Mouse (Mus musculus) lung, embryonic 16.5 days (tissue): Measurements from ENCODE around the gene Cyp2w1. TPM values are rescaled to one million over a fixed set of nuclear protein-coding genes. Genes with fewer than 3 reads are reported as not detected.
A peak's percentile ranks its signal among the peaks of the same experiment; 100 is the strongest.

Experiments
- ATAC-seq: fragments of 200-750 bp; cut with Nextera tagmentation; 2 replicates; pipeline ENCODE4 v1.8.0; 2017; ENCODE audit warnings: low read depth, mild to moderate bottlenecking, moderate library complexity
- H3K27ac ChIP-seq: fragments of 300-500 bp; sonication (generic); 2 replicates; pipeline ENCODE4 v1.5.1; 2014; ENCODE audit warnings: mild to moderate bottlenecking, control low read depth, low read length
- H3K27me3 ChIP-seq: fragments of 300-500 bp; sonication (generic); 2 replicates; pipeline ENCODE4 v1.6.1; 2014; ENCODE audit warnings: low read depth, low read length, mixed read lengths; ENCODE audit not compliant: control insufficient read depth, insufficient read depth
- H3K36me3 ChIP-seq: fragments of 300-500 bp; sonication (generic); 2 replicates; pipeline ENCODE4 v1.6.1; 2014; ENCODE audit warnings: low read length; ENCODE audit not compliant: control insufficient read depth, insufficient read depth
- H3K4me1 ChIP-seq: fragments of 300-500 bp; sonication (generic); replicated peaks from 2 replicates; pipeline ENCODE4 v1.6.1; 2014; ENCODE audit warnings: low read length, mixed read lengths; ENCODE audit not compliant: control insufficient read depth, insufficient read depth
- H3K4me2 ChIP-seq: fragments of 300-500 bp; sonication (generic); 2 replicates; pipeline ENCODE4 v1.6.1; 2014; ENCODE audit warnings: low read depth, low read length, control low read depth
- H3K4me3 ChIP-seq: fragments of 300-500 bp; sonication (generic); 2 replicates; pipeline ENCODE4 v1.5.1; 2014; ENCODE audit warnings: mild to moderate bottlenecking, low read length, control low read depth
- H3K9ac ChIP-seq: fragments of 300-500 bp; sonication (generic); 2 replicates; pipeline ENCODE4 v1.6.1; 2014; ENCODE audit warnings: low read length, control low read depth
- H3K9me3 ChIP-seq: fragments of 300-500 bp; sonication (generic); 2 replicates; pipeline ENCODE4 v1.6.1; 2016; ENCODE audit warnings: low read length; ENCODE audit not compliant: control insufficient read depth
- WGBS: fragments of 180-500 bp; shearing (Covaris S2); extraction: QIAGEN DNeasy Blood & Tissue Kit; methylation state at CpG from one replicate; pipeline ENCODE4 v1.1.7; 2014; 5-methylcytosine and 5-hydroxymethylcytosine counted together
- polyA plus RNA-seq: library from polyadenylated mRNA; unstranded; fragments of >200 nt; fragmentation: Nextera tagmentation; extraction: Ambion mirVana; gene quantifications from 2 replicates; pipeline ENCODE4 v1.2.1, GENCODE M21; 2015

Gene Cyp2w1
- polyA plus RNA-seq, 1 experiment from 2014 or later = 0.18 TPM

DNA sequence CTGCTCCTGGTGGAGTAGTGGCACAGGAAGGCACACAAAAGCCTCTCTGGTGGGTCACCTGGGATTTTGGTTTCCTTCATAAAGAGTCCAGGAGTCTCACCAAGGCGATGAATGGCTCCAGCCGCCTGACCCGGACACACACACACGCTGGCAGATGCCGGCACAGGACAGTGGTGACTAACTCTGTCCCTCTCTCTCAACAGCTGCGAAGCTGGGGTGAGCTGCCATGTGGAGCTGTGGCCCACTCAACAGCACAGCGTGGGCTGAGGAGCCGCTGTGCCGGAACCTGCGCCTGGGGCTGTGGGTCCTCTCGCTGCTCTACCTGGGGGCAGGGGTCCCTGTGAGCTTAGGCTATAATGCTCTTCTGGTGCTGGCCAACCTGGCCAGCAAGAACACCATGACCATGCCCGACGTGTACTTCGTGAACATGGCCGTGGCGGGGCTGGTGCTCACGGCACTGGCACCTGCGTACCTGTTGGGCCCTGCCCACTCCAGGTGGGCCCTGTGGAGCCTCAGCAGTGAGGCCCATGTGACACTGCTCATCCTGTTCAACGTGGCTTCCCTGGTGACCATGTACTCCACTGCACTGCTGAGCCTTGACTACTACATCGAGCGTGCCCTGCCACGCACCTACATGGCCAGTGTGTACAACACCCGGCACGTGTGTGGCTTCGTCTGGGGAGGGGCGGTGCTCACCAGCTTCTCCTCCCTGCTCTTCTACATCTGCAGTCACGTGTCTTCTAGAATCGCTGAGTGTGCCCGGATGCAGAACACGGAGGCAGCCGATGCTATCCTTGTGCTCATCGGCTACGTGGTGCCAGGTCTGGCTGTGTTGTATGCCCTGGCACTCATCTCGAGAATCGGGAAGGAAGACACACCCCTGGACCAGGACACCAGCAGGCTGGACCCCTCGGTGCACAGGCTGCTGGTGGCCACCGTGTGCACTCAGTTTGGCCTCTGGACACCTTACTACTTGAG lies 40.1 kb downstream of the Cyp2w1 start:
- ATAC-seq = no peak
- Histone ChIP-seq H3K4me2 (no peak overlapping the region), H3K27ac (no peak overlapping the region), H3K4me3 (no peak overlapping the region), H3K9me3 (no peaks in the 10 kb centered on the region), H3K36me3 (no peaks in the 10 kb centered on the region), H3K27me3 (no peaks in the 10 kb centered on the region), H3K4me1 (peaks cover 26% of the 10 kb centered on the region), H3K9ac (no peak overlapping the region)
- 91% methylated on average over 37 of the region's 37 CpGs for WGBS

GRCm38 (mm10) chr5:139393197-139393588 lies 40.8 kb downstream of the Cyp2w1 start:
- no peaks in the 10 kb centered on the region for H3K9me3 ChIP-seq
- no peak overlapping the region for H3K9ac ChIP-seq
- H3K27me3 ChIP-seq = no peaks in the 10 kb centered on the region
- ATAC-seq = no peak
- H3K27ac ChIP-seq = no peak overlapping the region
- 92% methylated on average over 16 of the region's 16 CpGs for WGBS
- H3K4me2 ChIP-seq = no peak overlapping the region
- no peaks in the 10 kb centered on the region for H3K36me3 ChIP-seq
- peaks cover 20% of the 10 kb centered on the region for H3K4me1 ChIP-seq
- H3K4me3 ChIP-seq = no peak overlapping the region

- H3K27me3 ChIP-seq = no peaks in the 10 kb centered on the region
- peaks cover 12% of the 10 kb centered on the region for H3K4me1 ChIP-seq
- 60% methylated on average over 7 of the region's 7 CpGs for WGBS
- H3K4me2 ChIP-seq = no peak overlapping the region
- H3K36me3 ChIP-seq = no peaks in the 10 kb centered on the region
- H3K27ac ChIP-seq = no peak overlapping the region
- H3K4me3 ChIP-seq = no peak overlapping the region
- no peak overlapping the region for H3K9ac ChIP-seq
- H3K9me3 ChIP-seq = no peaks in the 10 kb centered on the region
- ATAC-seq = no peak
Measured at GRCm38 (mm10) chr5:139394399-139394798, 42.0 kb downstream of the Cyp2w1 start.

- no peaks in the 10 kb centered on the region for H3K36me3 ChIP-seq
- ATAC-seq = no peak
- H3K4me3 ChIP-seq = no peak overlapping the region
- no peaks in the 10 kb centered on the region for H3K9me3 ChIP-seq
- 91% methylated on average over 4 of the region's 4 CpGs for WGBS
- no peak overlapping the region for H3K9ac ChIP-seq
- no peak overlapping the region for H3K27ac ChIP-seq
- no peaks in the 10 kb centered on the region for H3K27me3 ChIP-seq
- no peak overlapping the region for H3K4me2 ChIP-seq
- peaks cover 4% of the 10 kb centered on the region for H3K4me1 ChIP-seq
Measured at GRCm38 (mm10) chr5:139395528-139395927, 43.1 kb downstream of the Cyp2w1 start.

- Histone ChIP-seq H3K27me3 (no peaks in the 10 kb centered on the region), H3K4me3 (no peak overlapping the region), H3K4me1 (peaks cover 4% of the 10 kb centered on the region), H3K36me3 (no peaks in the 10 kb centered on the region), H3K4me2 (no peak overlapping the region), H3K9me3 (no peaks in the 10 kb centered on the region), H3K27ac (no peak overlapping the region), H3K9ac (no peak overlapping the region)
- ATAC-seq = no peak
- WGBS = 87% methylated on average over 4 of the region's 4 CpGs
Measured at GRCm38 (mm10) chr5:139397359-139397916, 45.0 kb downstream of the Cyp2w1 start.

GRCm38 (mm10) chr5:139397959-139398753 lies 45.7 kb downstream of the Cyp2w1 start:
- WGBS = 31% methylated on average over 5 of the region's 5 CpGs
- Histone ChIP-seq H3K9ac (0 out of 2 replicates have a peak overlapping the region, but pooled peaks have one; percentile 23), H3K4me3 (no peak overlapping the region), H3K9me3 (no peaks in the 10 kb centered on the region), H3K27ac (no peak overlapping the region), H3K36me3 (no peaks in the 10 kb centered on the region), H3K27me3 (no peaks in the 10 kb centered on the region), H3K4me1 (peaks cover 4% of the 10 kb centered on the region), H3K4me2 (no peak overlapping the region)
- ATAC-seq = peak; percentile 64; the same call in 1 of the 2 replicates

DNA sequence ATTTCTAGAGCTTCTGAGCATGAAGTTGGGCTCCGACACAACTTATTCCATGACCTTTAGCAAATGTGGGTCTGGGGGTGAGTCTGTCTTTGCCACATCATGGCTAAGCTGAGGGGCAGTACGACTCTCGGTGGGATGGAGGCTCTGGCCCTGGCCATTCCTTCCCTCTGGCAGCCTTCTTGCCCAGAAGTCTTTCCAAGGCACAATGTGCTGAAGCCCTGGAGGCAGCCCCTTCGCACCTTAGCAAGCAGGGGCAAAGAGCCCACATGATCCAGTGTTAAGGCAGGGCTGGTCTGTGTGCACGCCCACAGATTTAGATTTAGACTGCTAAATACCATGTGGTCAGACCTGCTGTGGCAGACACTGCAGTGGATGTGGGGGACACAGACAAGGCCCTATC lies 46.4 kb downstream of the Cyp2w1 start:
- Histone ChIP-seq H3K4me2 (no peak overlapping the region), H3K4me1 (peaks cover 4% of the 10 kb centered on the region), H3K36me3 (no peaks in the 10 kb centered on the region), H3K27me3 (no peaks in the 10 kb centered on the region), H3K4me3 (no peak overlapping the region), H3K9me3 (no peaks in the 10 kb centered on the region), H3K27ac (no peak overlapping the region), H3K9ac (0 out of 2 replicates have a peak overlapping the region, but pooled peaks have one; percentile 23)
- WGBS = 74% methylated on average over 5 of the region's 5 CpGs
- 0 out of 2 replicates have a peak, but pooled peaks have one; percentile 18 for ATAC-seq

GRCm38 (mm10) chr5:139399991-139400390 lies 47.6 kb downstream of the Cyp2w1 start:
- H3K27me3 ChIP-seq = no peaks in the 10 kb centered on the region
- WGBS = 75% methylated on average over 14 of the region's 14 CpGs
- no peak overlapping the region for H3K4me3 ChIP-seq
- ATAC-seq = no peak
- peaks cover 4% of the 10 kb centered on the region for H3K4me1 ChIP-seq
- no peaks in the 10 kb centered on the region for H3K9me3 ChIP-seq
- H3K27ac ChIP-seq = no peak overlapping the region
- H3K36me3 ChIP-seq = no peaks in the 10 kb centered on the region
- H3K4me2 ChIP-seq = no peak overlapping the region
- H3K9ac ChIP-seq = no peak overlapping the region

- no peak for ATAC-seq
- H3K27ac ChIP-seq = no peak overlapping the region
- no peak overlapping the region for H3K4me3 ChIP-seq
- WGBS = 91% methylated on average over 2 of the region's 2 CpGs
- no peak overlapping the region for H3K9ac ChIP-seq
- no peaks in the 10 kb centered on the region for H3K36me3 ChIP-seq
- H3K27me3 ChIP-seq = no peaks in the 10 kb centered on the region
- no peak overlapping the region for H3K4me2 ChIP-seq
- H3K9me3 ChIP-seq = no peaks in the 10 kb centered on the region
- peaks cover 4% of the 10 kb centered on the region for H3K4me1 ChIP-seq
Measured at GRCm38 (mm10) chr5:139402106-139402505, 49.7 kb downstream of the Cyp2w1 start.
